Mouse (Mus musculus) lung, adult 2 months (tissue): ENCODE measurements around the gene Rnf31. TPM values are rescaled to one million over a fixed set of nuclear protein-coding genes. Genes with fewer than 3 reads are reported as not detected.

ENCODE experiments used
- DNase-seq: peaks from one replicate; pipeline ENCODE4 v3.0.0; 2022
- H3K4me1 ChIP-seq: fragments of 200-500 bp; 2 replicates; pipeline ENCODE4 v1.6.1; 2011; ENCODE audit warnings: low read length; ENCODE audit not compliant: control insufficient read depth, insufficient read depth
- H3K4me3 ChIP-seq: fragments of 200-500 bp; replicated peaks from 2 replicates; pipeline ENCODE3; 2011; ENCODE audit warnings: low read depth, mild to moderate bottlenecking, control low read depth, low read length; ENCODE audit errors: extremely low read depth
- CTCF ChIP-seq: fragments of 200-500 bp; IDR thresholded peaks from 2 replicates; pipeline ENCODE4 v1.5.1; 2011; ENCODE audit warnings: mild to moderate bottlenecking, low read length, control low read depth; ENCODE audit not compliant: insufficient read depth
- POLR2A ChIP-seq: fragments of 200-500 bp; IDR thresholded peaks from 2 replicates; pipeline ENCODE4 v1.6.1; 2011; ENCODE audit warnings: low read depth, mild to moderate bottlenecking, control low read depth, low read length, borderline replicate concordance; ENCODE audit errors: extremely low read depth
- WGBS: fragments of 180-500 bp; shearing (Covaris S2); methylation state at CpG from one replicate; pipeline ENCODE4 v1.1.7; 2018; 5-methylcytosine and 5-hydroxymethylcytosine counted together
- polyA plus RNA-seq: library from polyadenylated mRNA; depleted of rRNA; stranded (reverse); fragments of >200 nt; gene quantifications from 2 replicates; pipeline ENCODE4 v1.2.3, GENCODE M21; 2012

The Rnf31 gene
- polyA plus RNA-seq, 1 experiment, result 42.8 TPM

GRCm38 (mm10) chr14:55615876-55616275 lies 24.4 kb downstream of the Rnf31 start:
- H3K4me1 ChIP-seq, result 0 out of 2 replicates have a peak, but pooled peaks cover 2% of the 10 kb centered on the region
- TF ChIP-seq POLR2A (no peak), CTCF (no peak)
- 45% methylated on average over 2 of the region's 2 CpGs for WGBS
- DNase-seq, result no peak
- H3K4me3 ChIP-seq, result no peak overlapping the region

GRCm38 (mm10) chr14:55616844-55617243 lies 25.3 kb downstream of the Rnf31 start:
- no peak for DNase-seq
- 74% methylated on average over 2 of the region's 2 CpGs for WGBS
- H3K4me3 ChIP-seq, result no peak overlapping the region
- TF ChIP-seq CTCF (no peak), POLR2A (no peak)
- 0 out of 2 replicates have a peak, but pooled peaks cover 2% of the 10 kb centered on the region for H3K4me1 ChIP-seq

GRCm38 (mm10) chr14:55617822-55618221 lies 26.3 kb downstream of the Rnf31 start, which contains the start of gene Rec8:
TSS of gene Rec8 (plus strand) at chr14:55618037.
- TF ChIP-seq POLR2A, result no peak
- TF ChIP-seq CTCF, result 0 out of 2 replicates have a peak, but pooled peaks have one; percentile 11
- Histone ChIP-seq H3K4me1 (0 out of 2 replicates have a peak, but pooled peaks cover 2% of the 10 kb centered on the region), H3K4me3 (peak within 1 kb of the TSS; percentile 18)
- no peak for DNase-seq
- WGBS, result 23% methylated on average over 21 of the region's 21 CpGs

GRCm38 (mm10) chr14:55618486-55619195 lies 27.1 kb downstream of the Rnf31 start:
- TF ChIP-seq CTCF, result no peak
- no peak for TF ChIP-seq POLR2A
- peak overlapping the region; percentile 18 for H3K4me3 ChIP-seq
- 31% methylated on average over 22 of the region's 22 CpGs for WGBS
- no peak for DNase-seq
- H3K4me1 ChIP-seq, result 0 out of 2 replicates have a peak, but pooled peaks cover 2% of the 10 kb centered on the region

GRCm38 (mm10) chr14:55628077-55628827 lies 36.7 kb downstream of the Rnf31 start:
- no peak for TF ChIP-seq CTCF
- no peak for TF ChIP-seq POLR2A
- DNase-seq, result no peak
- H3K4me1 ChIP-seq, result no peaks in the 10 kb centered on the region
- WGBS, result 86% methylated on average over 27 of the region's 27 CpGs
- H3K4me3 ChIP-seq, result no peak overlapping the region

- H3K4me1 ChIP-seq, result no peaks in the 10 kb centered on the region
- no peak overlapping the region for H3K4me3 ChIP-seq
- 45% methylated on average over 5 of the region's 5 CpGs for WGBS
- DNase-seq, result peak; percentile 64
- TF ChIP-seq CTCF (peak; percentile 90), POLR2A (no peak)
Observed at GRCm38 (mm10) chr14:55629312-55629711, 37.8 kb downstream of the Rnf31 start.

- WGBS, result 6% methylated on average over 23 of the region's 23 CpGs
- peaks cover 5% of the 10 kb centered on the region for H3K4me1 ChIP-seq
- no peak for DNase-seq
Observed at GRCm38 (mm10) chr14:55634874-55635522, 43.5 kb downstream of the Rnf31 start.

GRCm38 (mm10) chr14:55635523-55636007 lies 44.1 kb downstream of the Rnf31 start, which contains the start of gene Ipo4:
TSS of gene Ipo4 (minus strand) at chr14:55635957.
- TF ChIP-seq CTCF (no peak), POLR2A (peak; percentile 86; the same call in 1 of the 2 replicates)
- peak; percentile 81 for DNase-seq
- under 1% methylated on average over 33 of the region's 33 CpGs for WGBS
- Histone ChIP-seq H3K4me1 (peaks cover 5% of the 10 kb centered on the region), H3K4me3 (peak within 1 kb of the TSS; percentile 75)

More at GRCm38 (mm10) chr14:55634874-55635522, 43.5 kb downstream of the Rnf31 start:
- no peak for TF ChIP-seq CTCF
- no peak for TF ChIP-seq POLR2A
- peak overlapping the region; percentile 75 for H3K4me3 ChIP-seq

- Histone ChIP-seq H3K4me3 (no peak within 1 kb of the TSS), H3K4me1 (peaks cover 10% of the 10 kb centered on the region)
- 93% methylated on average over 9 of the region's 9 CpGs for WGBS
- TF ChIP-seq CTCF, result no peak
- DNase-seq, result no peak
Observed at GRCm38 (mm10) chr14:55637795-55638194, 46.3 kb downstream of the Rnf31 start, which contains the start of gene Gm49378. TSS of gene Gm49378 (minus strand) at chr14:55637895.
